In genomic region chr11:59664818-59665217, GRCm38 (mm10) we compare ENCODE assay signal across 8 mouse cellular contexts. TPM values are rescaled to one million over a fixed set of nuclear protein-coding genes. Genes with fewer than 3 reads are reported as not detected.
DNase-seq lines count a peak whose midpoint lies in the region; ATAC-seq lines count a peak whose summit lies in the region.

No protein-coding gene starts in this region.

- ATAC-seq in embryonic facial prominence, embryonic 15.5 days (ENCODE audit: insufficient number of reproducible peaks, low FRiP score, low TSS enrichment, low read depth): no peak
- ATAC-seq in heart, embryonic 16.5 days (replicated peaks; ENCODE audit: extremely low read depth, insufficient read depth, low FRiP score): peak; percentile 46; the same call in 1 of the 2 replicates

- H3K27me3 ChIP-seq in embryonic facial prominence, embryonic 15.5 days: no peaks in the 10 kb centered on the region
- H3K27me3 ChIP-seq in heart, embryonic 16.5 days (ENCODE audit: control insufficient read depth, insufficient read depth, low read length): no peaks in the 10 kb centered on the region

- no peaks in the 10 kb centered on the region for H3K9me3 ChIP-seq in embryonic facial prominence, embryonic 15.5 days (replicated peaks)
- no peaks in the 10 kb centered on the region for H3K9me3 ChIP-seq in heart, embryonic 16.5 days (replicated peaks; ENCODE audit: control insufficient read depth, low read length)

- peak overlapping the region; percentile 55; the same call in 1 of the 2 replicates for H3K27ac ChIP-seq in embryonic facial prominence, embryonic 15.5 days (replicated peaks)
- H3K27ac ChIP-seq in heart, embryonic 16.5 days (ENCODE audit: low read length): peak overlapping the region; percentile 85

- DNase-seq in left cerebral cortex, adult 18-20 months (ENCODE audit: low spot score in 2 of 2): peak; percentile 27 to 58
- no peak for DNase-seq in left cerebral cortex, adult 11 months (ENCODE audit: low spot score)
- DNase-seq in kidney, postnatal 10 days: peak; percentile 81
- DNase-seq in lung, adult 18-20 months: peak; percentile 56 to 72
- peak; percentile 40 to 59 for DNase-seq in right cerebral cortex, postnatal 10 days (ENCODE audit: low spot score in 2 of 2)
- DNase-seq in urinary bladder, postnatal 10 days (ENCODE audit: low spot score): no peak

- H3K36me3 ChIP-seq in embryonic facial prominence, embryonic 15.5 days: no peaks in the 10 kb centered on the region
- H3K36me3 ChIP-seq in heart, embryonic 16.5 days (ENCODE audit: control insufficient read depth, insufficient read depth): no peaks in the 10 kb centered on the region

- no peak overlapping the region for H3K9ac ChIP-seq in embryonic facial prominence, embryonic 15.5 days
- H3K9ac ChIP-seq in heart, embryonic 16.5 days (ENCODE audit: low read length): peak overlapping the region; percentile 79

- WGBS in embryonic facial prominence, embryonic 15.5 days: 33% methylated on average over 3 of the region's 3 CpGs
- 7% methylated on average over 3 of the region's 3 CpGs for WGBS in heart, embryonic 16.5 days

- peak overlapping the region; percentile 85 for H3K4me2 ChIP-seq in embryonic facial prominence, embryonic 15.5 days (replicated peaks)
- peak overlapping the region; percentile 80 for H3K4me2 ChIP-seq in heart, embryonic 16.5 days (ENCODE audit: low read depth, low read length)

- peaks cover 47% of the 10 kb centered on the region for H3K4me1 ChIP-seq in embryonic facial prominence, embryonic 15.5 days
- H3K4me1 ChIP-seq in heart, embryonic 16.5 days (ENCODE audit: control insufficient read depth, insufficient read depth, low read length): peaks cover 34% of the 10 kb centered on the region

- H3K4me3 ChIP-seq in embryonic facial prominence, embryonic 15.5 days (replicated peaks): peak overlapping the region; percentile 85
- H3K4me3 ChIP-seq in heart, embryonic 16.5 days (ENCODE audit: low read length): no peak overlapping the region; the same call in 1 of the 2 replicates

RNA-seq across cellular contexts. Expression of gene Mprip, which starts 3.7 kb away (rescaled TPM):
- total RNA-seq in left cerebral cortex, adult 18-20 months (2021): 100 to 1,000 TPM; 279 to 287 TPM
- 66.9 and 75.8 TPM in 2 replicates for polyA plus RNA-seq in embryonic facial prominence, embryonic 15.5 days (2015; fragmentation: Nextera tagmentation; extraction: Ambion mirVana)
- polyA plus RNA-seq in heart, embryonic 16.5 days (2015; fragmentation: Nextera tagmentation; extraction: Ambion mirVana): 26.6 and 34.2 TPM in 2 replicates

Comparison
In these comparisons a context has a peak if more than half of its experiments do, and no peak if none do; other contexts are left out.
1. DNase-seq: peak in left cerebral cortex, adult 18-20 months (2 of 2), kidney, postnatal 10 days (single experiment), lung, adult 18-20 months (2 of 2) and right cerebral cortex, postnatal 10 days (2 of 2); none in left cerebral cortex, adult 11 months (single experiment) and urinary bladder, postnatal 10 days (single experiment).